Mouse (Mus musculus) myocyte (in vitro differentiated cells): ENCODE measurements at regions not wholly inside any gene's neighbourhood (a gene's known extent, or its start where the extent isn't known, plus 50 kb on each side); places are given as distances from the start of the nearest gene placed in this dataset.

Experiments
- H3K27me3 ChIP-seq: one replicate; pipeline ENCODE4 v1.6.1; 2011; ENCODE audit not compliant: control insufficient read depth, insufficient read depth, insufficient read length
- H3K36me3 ChIP-seq: one replicate; pipeline ENCODE4 v1.6.1; 2011; ENCODE audit not compliant: control insufficient read depth, insufficient read depth
- H3K4me2 ChIP-seq: one replicate; pipeline ENCODE4 v1.6.1; 2011; ENCODE audit warnings: low read depth, control low read depth
- H3K4me3 ChIP-seq: one replicate; pipeline ENCODE4 v1.5.1; 2011; ENCODE audit warnings: mild to moderate bottlenecking, control low read depth, moderate library complexity
- H3K79me2 ChIP-seq: one replicate; pipeline ENCODE4 v1.6.1; 2011; ENCODE audit not compliant: control insufficient read depth, insufficient read depth
- H3ac ChIP-seq: one replicate; pipeline ENCODE4 v1.6.1; 2011; ENCODE audit not compliant: control insufficient read depth, insufficient read length
- CEBPB ChIP-seq: IDR thresholded peaks from 2 replicates; pipeline ENCODE4 v1.6.1; 2011; ENCODE audit warnings: mild to moderate bottlenecking, moderate library complexity; ENCODE audit not compliant: poor library complexity, insufficient read depth, severe bottlenecking
- E2F4 ChIP-seq: IDR thresholded peaks from one replicate; pipeline ENCODE4 v1.6.1; 2011; ENCODE audit warnings: mild to moderate bottlenecking, control low read depth, moderate library complexity; ENCODE audit not compliant: insufficient read depth
- MAX ChIP-seq: IDR thresholded peaks from one replicate; pipeline ENCODE4 v1.6.1; 2011; ENCODE audit warnings: low read depth, mild to moderate bottlenecking, control low read depth
- MYOD1 ChIP-seq, 3 experiments: IDR thresholded peaks; one replicate each; pipeline ENCODE4 v1.6.1; 2011; ENCODE audit warnings: control low read depth in 2 of 3, low read depth in 2 of 3, mild to moderate bottlenecking in 2 of 3, moderate library complexity in 1 of 3; ENCODE audit not compliant: insufficient read length in 2 of 3, control insufficient read depth in 1 of 3
- MYOG ChIP-seq, 3 experiments: IDR thresholded peaks; one replicate each; pipeline ENCODE4 v1.6.1; 2011; ENCODE audit warnings: control low read depth in 2 of 3, low read depth in 2 of 3, mild to moderate bottlenecking in 2 of 3; ENCODE audit not compliant: insufficient read length in 2 of 3, control insufficient read depth in 1 of 3, insufficient read depth in 1 of 3
- POLR2A ChIP-seq: IDR thresholded peaks from one replicate; pipeline ENCODE4 v1.6.1; 2011; ENCODE audit warnings: low read depth, mild to moderate bottlenecking, control low read depth, moderate library complexity; ENCODE audit not compliant: insufficient read length
- POLR2AphosphoS2 ChIP-seq: IDR thresholded peaks from one replicate; pipeline ENCODE4 v1.6.1; 2011; ENCODE audit warnings: low read depth, control low read depth; ENCODE audit not compliant: insufficient read length
- REST ChIP-seq: IDR thresholded peaks from one replicate; pipeline ENCODE4 v1.6.1; 2011; ENCODE audit warnings: mild to moderate bottlenecking, control low read depth, moderate library complexity; ENCODE audit not compliant: insufficient read depth, insufficient read length
- SRF ChIP-seq: IDR thresholded peaks from one replicate; pipeline ENCODE4 v1.6.1; 2011; ENCODE audit warnings: low read depth; ENCODE audit not compliant: control insufficient read depth, insufficient read length
- TCF12 ChIP-seq: IDR thresholded peaks from one replicate; pipeline ENCODE4 v1.6.1; 2011; ENCODE audit warnings: mild to moderate bottlenecking, control low read depth; ENCODE audit not compliant: poor library complexity, insufficient read depth, severe bottlenecking
- TCF3 ChIP-seq: IDR thresholded peaks from one replicate; pipeline ENCODE4 v1.6.1; 2011; ENCODE audit warnings: low read depth, control low read depth; ENCODE audit not compliant: insufficient read length
- USF1 ChIP-seq: IDR thresholded peaks from one replicate; pipeline ENCODE4 v1.6.1; 2011; ENCODE audit warnings: low read depth, mild to moderate bottlenecking, control low read depth, moderate library complexity

GRCm38 (mm10) chr11:85976693-85977434 is 90.6 kb downstream of the Tbx4 start:
- Histone ChIP-seq H3K4me2 (no peak overlapping the region), H3K27me3 (no peaks in the 10 kb centered on the region), H3K4me3 (no peak overlapping the region), H3K36me3 (no peaks in the 10 kb centered on the region), H3ac (no peak overlapping the region), H3K79me2 (no peaks in the 10 kb centered on the region)
- TF ChIP-seq POLR2AphosphoS2 (no peak), SRF (no peak), CEBPB (no peak)

- Histone ChIP-seq H3ac (no peak overlapping the region), H3K79me2 (no peaks in the 10 kb centered on the region), H3K4me2 (no peak overlapping the region), H3K36me3 (no peaks in the 10 kb centered on the region), H3K4me3 (no peak overlapping the region), H3K27me3 (no peaks in the 10 kb centered on the region)
- TF ChIP-seq POLR2AphosphoS2 (no peak), REST (no peak), USF1 (no peak), SRF (no peak), MYOG (IDR thresholded peaks at IDR 0.05; ENCODE audit: control insufficient read depth in 1 of 3, insufficient read depth in 1 of 3, insufficient read length in 2 of 3, low read depth in 2 of 3) (no peak), MAX (no peak), E2F4 (no peak), MYOD1 (IDR thresholded peaks at IDR 0.05; ENCODE audit: control insufficient read depth in 1 of 3, insufficient read length in 2 of 3, low read depth in 2 of 3) (no peak), POLR2A (no peak), TCF12 (no peak)
Observed at GRCm38 (mm10) chr11:85980388-85980787, 94.2 kb downstream of the Tbx4 start.

- Histone ChIP-seq H3K27me3 (no peaks in the 10 kb centered on the region), H3K79me2 (no peaks in the 10 kb centered on the region), H3K4me3 (no peak overlapping the region), H3K36me3 (no peaks in the 10 kb centered on the region), H3K4me2 (no peak overlapping the region), H3ac (no peak overlapping the region)
- TF ChIP-seq E2F4 (no peak), POLR2A (no peak), POLR2AphosphoS2 (no peak), USF1 (no peak), MYOD1 (IDR thresholded peaks at IDR 0.05; ENCODE audit: control insufficient read depth in 1 of 3, insufficient read length in 2 of 3, low read depth in 2 of 3) (no peak), MAX (no peak), CEBPB (no peak), SRF (no peak), TCF12 (no peak), REST (no peak), TCF3 (no peak)
Observed at GRCm38 (mm10) chr11:85981561-85981960, 95.3 kb downstream of the Tbx4 start.

DNA sequence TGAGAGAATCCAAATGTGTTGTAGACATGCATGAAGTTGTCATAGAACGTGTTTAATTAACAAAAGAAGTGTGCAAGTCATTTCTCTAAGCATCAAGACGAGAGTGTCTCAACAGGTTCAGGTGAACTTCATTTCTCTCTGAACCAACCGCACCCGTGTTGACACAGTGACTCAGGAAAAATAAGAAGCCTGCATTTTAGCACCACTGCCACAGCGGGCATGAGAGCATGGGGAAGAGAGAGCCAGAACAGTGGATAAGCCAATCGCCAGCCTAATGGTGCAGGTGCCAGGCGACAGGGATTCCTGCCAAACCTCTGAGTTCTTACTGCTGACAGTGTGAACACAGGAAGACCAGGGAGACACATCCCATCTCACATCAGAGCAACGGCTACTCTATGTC is 100.1 kb downstream of the Tbx4 start:
- H3ac ChIP-seq, result no peak overlapping the region
- TF ChIP-seq E2F4 (no peak), POLR2A (no peak), USF1 (no peak), MAX (no peak), CEBPB (no peak), MYOD1 (IDR thresholded peaks at IDR 0.05; ENCODE audit: control insufficient read depth in 1 of 3, insufficient read length in 2 of 3, low read depth in 2 of 3) (no peak), MYOG (IDR thresholded peaks at IDR 0.05; ENCODE audit: control insufficient read depth in 1 of 3, insufficient read depth in 1 of 3, insufficient read length in 2 of 3, low read depth in 2 of 3) (no peak), POLR2AphosphoS2 (no peak), TCF3 (no peak), TCF12 (no peak), SRF (no peak), REST (no peak)
- no peaks in the 10 kb centered on the region for H3K79me2 ChIP-seq
- H3K36me3 ChIP-seq, result no peaks in the 10 kb centered on the region
- no peak overlapping the region for H3K4me3 ChIP-seq
- no peaks in the 10 kb centered on the region for H3K27me3 ChIP-seq
- no peak overlapping the region for H3K4me2 ChIP-seq

- Histone ChIP-seq H3K27me3 (no peaks in the 10 kb centered on the region), H3K36me3 (no peaks in the 10 kb centered on the region), H3K79me2 (no peaks in the 10 kb centered on the region), H3K4me2 (no peak overlapping the region), H3K4me3 (no peak overlapping the region), H3ac (no peak overlapping the region)
- TF ChIP-seq E2F4, result no peak
- no peak for TF ChIP-seq CEBPB
- no peak for TF ChIP-seq MAX
- TF ChIP-seq POLR2A, result no peak
- no peak for TF ChIP-seq TCF12
- no peak for TF ChIP-seq MYOG (IDR thresholded peaks at IDR 0.05; ENCODE audit: control insufficient read depth in 1 of 3, insufficient read depth in 1 of 3, insufficient read length in 2 of 3, low read depth in 2 of 3)
- no peak for TF ChIP-seq MYOD1 (IDR thresholded peaks at IDR 0.05; ENCODE audit: control insufficient read depth in 1 of 3, insufficient read length in 2 of 3, low read depth in 2 of 3)
- TF ChIP-seq REST, result no peak
- TF ChIP-seq SRF, result no peak
- no peak for TF ChIP-seq USF1
- TF ChIP-seq TCF3, result no peak
- no peak for TF ChIP-seq POLR2AphosphoS2
Observed at GRCm38 (mm10) chr11:85987181-85987580, 101.0 kb downstream of the Tbx4 start.
